Mouse (Mus musculus) midbrain, embryonic 16.5 days (tissue): ENCODE measurements around the gene Ccdc61. TPM values are rescaled to one million over a fixed set of nuclear protein-coding genes. Genes with fewer than 3 reads are reported as not detected.
A peak's percentile ranks its signal among the peaks of the same experiment; 100 is the strongest.

Experiments used
- ATAC-seq: fragments of 200-750 bp; cut with Nextera tagmentation; 2 replicates; pipeline ENCODE4 v1.8.0; 2017; ENCODE audit warnings: moderate TSS enrichment
- H3K27ac ChIP-seq: fragments of 300-500 bp; sonication (generic); 2 replicates; pipeline ENCODE4 v1.5.1; 2014; ENCODE audit warnings: mild to moderate bottlenecking, low read length, mixed read lengths
- H3K27me3 ChIP-seq: fragments of 300-500 bp; sonication (generic); 2 replicates; pipeline ENCODE4 v1.6.1; 2014; ENCODE audit warnings: low read depth, low read length, mixed read lengths; ENCODE audit not compliant: control insufficient read depth, insufficient read depth
- H3K36me3 ChIP-seq: fragments of 300-500 bp; sonication (generic); 2 replicates; pipeline ENCODE4 v1.6.1; 2014; ENCODE audit warnings: mild to moderate bottlenecking, low read length, moderate library complexity, mixed read lengths; ENCODE audit not compliant: control insufficient read depth, insufficient read depth
- H3K4me1 ChIP-seq: fragments of 300-500 bp; sonication (generic); 2 replicates; pipeline ENCODE4 v1.6.1; 2014; ENCODE audit warnings: mild to moderate bottlenecking, low read length, mixed read lengths; ENCODE audit not compliant: control insufficient read depth, insufficient read depth
- H3K4me2 ChIP-seq: fragments of 300-500 bp; sonication (generic); 2 replicates; pipeline ENCODE4 v1.6.1; 2014; ENCODE audit warnings: mild to moderate bottlenecking, low read length, mixed read lengths
- H3K4me3 ChIP-seq: fragments of 300-500 bp; sonication (generic); 2 replicates; pipeline ENCODE4 v1.5.1; 2014; ENCODE audit warnings: low read depth, mild to moderate bottlenecking, low read length, moderate library complexity, mixed read lengths
- H3K9ac ChIP-seq: fragments of 300-500 bp; sonication (generic); 2 replicates; pipeline ENCODE4 v1.6.1; 2014; ENCODE audit warnings: low read depth, low read length, mixed read lengths
- H3K9me3 ChIP-seq: fragments of 300-500 bp; sonication (generic); replicated peaks from 2 replicates; pipeline ENCODE4 v1.6.1; 2014; ENCODE audit warnings: mild to moderate bottlenecking, low read length, mixed read lengths; ENCODE audit not compliant: control insufficient read depth, poor library complexity, severe bottlenecking
- WGBS: fragments of 180-500 bp; shearing (Covaris S2); extraction: QIAGEN DNeasy Blood & Tissue Kit; methylation state at CpG from one replicate; pipeline ENCODE4 v1.1.7; 2014; 5-methylcytosine and 5-hydroxymethylcytosine counted together
- polyA plus RNA-seq: library from polyadenylated mRNA; unstranded; fragments of >200 nt; fragmentation: Nextera tagmentation; extraction: Ambion mirVana; gene quantifications from 2 replicates; pipeline ENCODE4 v1.2.1, GENCODE M21; 2015

Ccdc61 gene
- polyA plus RNA-seq, 1 experiment from 2014 or later = 31.2 TPM

DNA sequence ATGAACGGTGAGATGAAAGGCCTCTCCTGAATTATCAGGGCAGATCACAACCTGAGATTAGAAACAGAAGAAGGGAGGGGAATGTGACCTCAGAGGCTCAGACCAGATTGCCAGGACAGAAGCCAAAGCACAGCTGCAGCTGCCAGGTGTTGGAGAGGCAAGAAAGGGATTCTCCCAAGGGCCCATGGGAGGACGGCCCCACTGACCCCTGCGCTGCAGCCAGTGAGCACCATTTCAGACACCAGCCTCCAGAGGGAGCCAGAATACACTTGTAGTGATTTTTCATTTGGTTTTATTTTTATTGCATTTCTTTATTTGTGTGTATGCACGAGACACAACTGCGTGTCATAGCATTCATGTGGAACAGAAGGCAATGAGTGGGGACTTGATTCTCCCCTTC, 13.7 kb downstream of the Ccdc61 start:
- Histone ChIP-seq H3K9me3 (no peaks in the 10 kb centered on the region), H3K9ac (no peak overlapping the region), H3K4me2 (no peak overlapping the region), H3K4me1 (peaks cover 13% of the 10 kb centered on the region; the same call in 1 of the 2 replicates), H3K27me3 (no peaks in the 10 kb centered on the region), H3K36me3 (no peaks in the 10 kb centered on the region), H3K27ac (no peak overlapping the region), H3K4me3 (no peak overlapping the region)
- no peak for ATAC-seq
- 24% methylated on average over 5 of the region's 5 CpGs for WGBS

DNA sequence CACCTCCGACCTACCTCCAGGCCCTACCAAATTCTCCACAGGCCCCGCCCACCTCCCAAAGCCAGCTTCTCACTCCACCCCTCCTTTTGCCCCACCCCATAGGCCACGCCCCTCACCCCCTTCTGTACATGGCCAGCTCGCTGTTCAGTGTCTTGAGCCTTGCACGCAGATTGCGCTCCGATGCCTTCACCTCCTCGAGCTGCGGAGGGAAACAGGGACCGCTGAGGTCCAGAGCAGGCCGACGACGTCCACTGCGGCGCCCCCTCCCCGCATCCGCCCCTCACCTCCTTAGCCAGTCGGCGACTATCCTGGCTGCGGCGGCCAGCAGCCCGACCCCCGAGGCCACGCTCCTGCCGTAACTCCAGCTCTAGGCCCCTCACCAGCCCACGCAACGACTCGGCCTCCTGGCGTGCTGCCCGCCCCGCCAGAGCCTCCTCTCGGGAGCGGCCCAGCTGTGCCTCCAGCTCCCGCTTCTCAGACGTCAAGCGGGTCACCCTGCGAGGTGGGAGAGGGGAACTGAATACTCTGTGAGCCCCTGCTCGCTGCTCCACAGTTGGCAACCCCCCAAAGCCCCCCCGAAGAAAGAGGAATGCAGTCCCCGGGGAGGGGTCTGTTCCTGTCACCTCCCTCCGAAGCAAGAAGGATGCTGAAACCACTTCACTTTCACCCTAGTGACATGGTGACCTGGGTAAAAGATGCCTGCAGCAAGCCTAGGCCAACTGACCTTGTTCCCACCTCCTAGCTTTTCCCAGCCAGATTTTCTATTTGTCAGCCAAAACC, 16.4 kb downstream of the Ccdc61 start:
- H3K27ac ChIP-seq = no peak overlapping the region; the same call in 1 of the 2 replicates
- WGBS = 2% methylated on average over 40 of the region's 41 CpGs

GRCm38 (mm10) chr7:18893009-18893408, 17.2 kb downstream of the Ccdc61 start:
- peak; percentile 52 for ATAC-seq
- H3K4me1 ChIP-seq = peaks cover 13% of the 10 kb centered on the region; the same call in 1 of the 2 replicates
- H3K9ac ChIP-seq = peak overlapping the region; percentile 61
- 33% methylated on average over 27 of the region's 27 CpGs for WGBS
- H3K4me3 ChIP-seq = peak overlapping the region; percentile 46
- H3K4me2 ChIP-seq = peak overlapping the region; percentile 77
- H3K36me3 ChIP-seq = no peaks in the 10 kb centered on the region
- no peaks in the 10 kb centered on the region for H3K9me3 ChIP-seq
- no peaks in the 10 kb centered on the region for H3K27me3 ChIP-seq
- no peak overlapping the region; the same call in 1 of the 2 replicates for H3K27ac ChIP-seq

More for the DNA sequence above, 16.4 kb downstream of the Ccdc61 start:
- Histone ChIP-seq H3K9ac (peak overlapping the region; percentile 68), H3K4me1 (peaks cover 13% of the 10 kb centered on the region; the same call in 1 of the 2 replicates), H3K4me3 (peak overlapping the region; percentile 46), H3K36me3 (no peaks in the 10 kb centered on the region), H3K27me3 (no peaks in the 10 kb centered on the region), H3K9me3 (no peaks in the 10 kb centered on the region), H3K4me2 (peak overlapping the region; percentile 77)
- peak; percentile 34 for ATAC-seq

GRCm38 (mm10) chr7:18891872-18892599, 18.2 kb downstream of the Ccdc61 start:
- Histone ChIP-seq H3K4me3 (peak overlapping the region; percentile 46), H3K27me3 (no peaks in the 10 kb centered on the region), H3K36me3 (no peaks in the 10 kb centered on the region), H3K9ac (peak overlapping the region; percentile 61), H3K4me1 (peaks cover 13% of the 10 kb centered on the region; the same call in 1 of the 2 replicates), H3K4me2 (peak overlapping the region; percentile 77), H3K9me3 (no peaks in the 10 kb centered on the region), H3K27ac (peak overlapping the region; percentile 29)
- peak; percentile 60 for ATAC-seq
- WGBS = 20% methylated on average over 33 of the region's 33 CpGs

GRCm38 (mm10) chr7:18890848-18891247, 19.4 kb downstream of the Ccdc61 start:
- H3K4me1 ChIP-seq = peaks cover 13% of the 10 kb centered on the region; the same call in 1 of the 2 replicates
- no peak overlapping the region for H3K4me3 ChIP-seq
- no peaks in the 10 kb centered on the region for H3K27me3 ChIP-seq
- WGBS = 89% methylated on average over 8 of the region's 8 CpGs
- H3K36me3 ChIP-seq = no peaks in the 10 kb centered on the region
- no peak overlapping the region for H3K27ac ChIP-seq
- no peaks in the 10 kb centered on the region for H3K9me3 ChIP-seq
- H3K4me2 ChIP-seq = no peak overlapping the region
- no peak overlapping the region for H3K9ac ChIP-seq
- no peak for ATAC-seq

DNA sequence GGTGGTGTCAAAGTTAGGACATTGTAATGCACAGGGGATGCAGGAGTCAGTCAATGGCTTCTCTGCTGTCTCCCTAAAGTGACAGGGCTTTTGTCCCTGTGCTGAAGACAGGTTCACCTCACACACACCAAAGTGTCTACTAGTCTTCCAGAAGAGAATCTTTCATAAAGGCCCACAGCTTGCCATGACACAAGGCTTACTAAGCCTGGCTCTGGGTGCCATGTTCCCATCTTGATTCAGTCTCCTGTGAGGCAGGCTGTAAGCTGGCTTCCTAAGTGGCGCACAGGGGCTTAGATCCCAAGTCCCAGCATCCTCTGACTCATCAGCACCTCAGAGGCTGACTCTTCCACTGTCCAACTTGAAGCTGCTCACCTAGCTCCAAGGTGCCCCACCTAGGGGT, 23.3 kb downstream of the Ccdc61 start:
- Histone ChIP-seq H3K4me2 (no peak overlapping the region), H3K27me3 (no peaks in the 10 kb centered on the region), H3K4me1 (0 out of 2 replicates have a peak, but pooled peaks cover 2% of the 10 kb centered on the region), H3K9ac (no peak overlapping the region), H3K9me3 (no peaks in the 10 kb centered on the region), H3K27ac (no peak overlapping the region), H3K36me3 (no peaks in the 10 kb centered on the region), H3K4me3 (no peak overlapping the region)
- 100% methylated on average over 1 of the region's 1 CpGs for WGBS
- ATAC-seq = no peak

GRCm38 (mm10) chr7:18884745-18885422, 25.3 kb downstream of the Ccdc61 start:
- H3K27ac ChIP-seq = peak overlapping the region; percentile 6; the same call in 1 of the 2 replicates
- H3K9me3 ChIP-seq = no peaks in the 10 kb centered on the region
- H3K4me2 ChIP-seq = no peak overlapping the region
- no peaks in the 10 kb centered on the region for H3K36me3 ChIP-seq
- ATAC-seq = no peak
- H3K4me3 ChIP-seq = no peak overlapping the region
- H3K4me1 ChIP-seq = no peaks in the 10 kb centered on the region
- H3K9ac ChIP-seq = no peak overlapping the region
- WGBS = 65% methylated on average over 13 of the region's 13 CpGs
- no peaks in the 10 kb centered on the region for H3K27me3 ChIP-seq

DNA sequence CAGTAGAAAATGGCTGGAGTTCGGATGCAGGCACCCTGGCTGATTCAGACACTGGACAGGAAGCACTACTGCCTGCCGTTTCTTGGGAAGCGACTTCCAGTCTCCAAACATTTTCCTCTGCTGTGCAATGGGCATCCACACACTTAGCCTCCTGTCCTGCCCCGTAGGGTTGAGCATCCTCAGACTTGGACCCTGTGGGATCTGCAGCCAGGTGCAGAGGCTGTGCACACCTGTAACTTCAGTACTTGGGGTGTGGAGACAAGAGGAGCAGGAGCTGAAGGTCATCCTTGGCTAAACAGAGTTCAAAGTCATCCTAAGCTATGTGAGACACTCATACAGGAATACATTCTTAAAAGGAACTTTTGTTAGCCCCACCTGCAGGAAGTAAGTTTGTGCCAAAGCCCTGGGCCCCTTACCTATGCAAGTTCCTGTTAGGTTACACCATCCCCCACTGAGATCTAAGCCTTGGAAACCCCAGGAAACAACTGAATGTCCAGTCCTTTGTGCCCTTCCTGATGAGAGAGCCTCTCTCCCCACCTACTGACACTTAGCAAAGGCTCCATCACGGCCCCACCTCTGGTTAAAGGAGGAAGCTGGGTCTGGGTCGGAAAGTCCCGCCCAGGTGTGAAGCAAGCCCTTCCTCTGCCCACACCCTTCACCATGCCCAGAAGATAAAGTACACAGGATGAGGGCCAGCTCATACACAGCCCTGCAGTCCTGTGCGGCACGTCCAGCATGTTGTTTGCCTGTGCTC, 26.0 kb downstream of the Ccdc61 start:
- Histone ChIP-seq H3K4me1 (no peaks in the 10 kb centered on the region), H3K36me3 (no peaks in the 10 kb centered on the region), H3K27me3 (no peaks in the 10 kb centered on the region), H3K27ac (no peak overlapping the region; the same call in 1 of the 2 replicates), H3K4me3 (no peak overlapping the region), H3K9ac (no peak overlapping the region), H3K9me3 (no peaks in the 10 kb centered on the region), H3K4me2 (no peak overlapping the region)
- no peak; the same call in 1 of the 2 replicates for ATAC-seq
- 71% methylated on average over 9 of the region's 9 CpGs for WGBS
